Mouse (Mus musculus) hindbrain, embryonic 13.5 days (tissue): ENCODE data around the gene Hagh. TPM values are rescaled to one million over a fixed set of nuclear protein-coding genes. Genes with fewer than 3 reads are reported as not detected.

ENCODE experiments used
- ATAC-seq: fragments of 200-750 bp; cut with Nextera tagmentation; 2 replicates; pipeline ENCODE4 v1.8.0; 2017; ENCODE audit warnings: moderate TSS enrichment; ENCODE audit not compliant: low FRiP score
- H3K27ac ChIP-seq: fragments of 300-500 bp; sonication (generic); 2 replicates; pipeline ENCODE4 v1.5.1; 2015; ENCODE audit warnings: inconsistent platforms, mild to moderate bottlenecking, moderate library complexity
- H3K27me3 ChIP-seq: fragments of 300-500 bp; sonication (generic); 2 replicates; pipeline ENCODE4 v1.6.1; 2015; ENCODE audit warnings: mild to moderate bottlenecking, inconsistent platforms
- H3K36me3 ChIP-seq: fragments of 300-500 bp; sonication (generic); 2 replicates; pipeline ENCODE4 v1.6.1; 2015; ENCODE audit warnings: mild to moderate bottlenecking, inconsistent platforms
- H3K4me1 ChIP-seq: fragments of 300-500 bp; sonication (generic); replicated peaks from 2 replicates; pipeline ENCODE4 v1.6.1; 2015; ENCODE audit warnings: inconsistent platforms
- H3K4me2 ChIP-seq: fragments of 300-500 bp; sonication (generic); 2 replicates; pipeline ENCODE4 v1.6.1; 2015; ENCODE audit warnings: inconsistent platforms, mild to moderate bottlenecking, moderate library complexity
- H3K4me3 ChIP-seq: fragments of 300-500 bp; sonication (generic); 2 replicates; pipeline ENCODE4 v1.5.1; 2015; ENCODE audit warnings: mild to moderate bottlenecking, inconsistent platforms
- H3K9ac ChIP-seq: fragments of 300-500 bp; sonication (generic); 2 replicates; pipeline ENCODE4 v1.6.1; 2015; ENCODE audit warnings: mild to moderate bottlenecking, inconsistent platforms
- H3K9me3 ChIP-seq: fragments of 300-500 bp; sonication (generic); 2 replicates; pipeline ENCODE4 v1.6.1; 2016; ENCODE audit warnings: inconsistent platforms
- WGBS: fragments of 180-500 bp; shearing (Covaris S2); methylation state at CpG from one replicate; pipeline ENCODE4 v1.1.7; 2015; 5-methylcytosine and 5-hydroxymethylcytosine counted together
- polyA plus RNA-seq: library from polyadenylated mRNA; unstranded; fragments of >200 nt; fragmentation: Nextera tagmentation; extraction: Ambion mirVana; gene quantifications from 2 replicates; pipeline ENCODE4 v1.2.1, GENCODE M21; 2015

Gene Hagh
- polyA plus RNA-seq, 1 experiment from 2014 or later: 49.7 TPM

DNA sequence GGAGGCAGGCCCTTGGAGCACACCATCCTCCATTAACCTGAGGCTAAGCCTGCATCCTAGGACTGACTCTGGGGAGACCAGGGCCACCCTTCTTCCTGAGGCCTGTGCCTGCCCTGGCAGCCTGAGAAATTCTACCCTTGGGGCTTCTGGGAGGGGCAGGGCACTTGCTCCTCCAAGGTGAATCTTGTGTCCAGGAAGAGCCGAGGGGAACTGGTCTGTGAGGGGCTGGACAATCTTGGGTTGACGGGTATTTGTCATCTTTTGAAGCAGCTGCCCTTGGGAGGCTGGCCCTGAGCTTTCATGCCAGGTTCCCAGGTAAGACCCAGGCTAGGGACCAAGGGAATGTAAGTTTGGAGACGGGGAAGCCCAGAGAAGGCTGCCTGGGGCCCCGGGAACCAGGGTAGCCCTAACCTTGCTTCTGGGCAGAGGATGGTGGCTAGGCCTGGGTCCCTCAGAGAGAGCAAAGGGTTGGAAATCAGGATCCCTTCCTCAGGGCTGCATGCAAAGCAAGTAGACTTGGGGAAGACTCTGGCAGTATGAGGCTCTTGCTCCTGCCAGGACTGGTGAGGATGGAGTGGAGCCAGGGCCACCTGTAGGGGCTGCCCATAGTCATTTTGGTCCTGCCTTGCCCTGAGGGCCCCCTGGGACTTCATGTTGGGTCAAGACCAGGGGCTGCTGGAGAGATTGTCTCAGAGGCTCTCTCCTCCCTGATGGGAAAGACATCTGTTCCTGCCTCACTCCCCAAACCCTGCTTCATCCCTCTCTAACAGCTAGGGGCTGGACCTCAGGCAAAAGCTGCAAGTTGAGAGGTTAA, 58.3 kb downstream of the Hagh start:
- WGBS: 91% methylated on average over 4 of the region's 4 CpGs
- Histone ChIP-seq H3K27me3 (no peaks in the 10 kb centered on the region), H3K4me1 (peaks cover 44% of the 10 kb centered on the region), H3K4me2 (peak overlapping the region; percentile 100), H3K36me3 (peaks cover 68% of the 10 kb centered on the region), H3K9ac (peak overlapping the region; percentile 96), H3K27ac (no peak overlapping the region), H3K4me3 (peak overlapping the region; percentile 70; the same call in 1 of the 2 replicates), H3K9me3 (no peaks in the 10 kb centered on the region)
- no peak for ATAC-seq

DNA sequence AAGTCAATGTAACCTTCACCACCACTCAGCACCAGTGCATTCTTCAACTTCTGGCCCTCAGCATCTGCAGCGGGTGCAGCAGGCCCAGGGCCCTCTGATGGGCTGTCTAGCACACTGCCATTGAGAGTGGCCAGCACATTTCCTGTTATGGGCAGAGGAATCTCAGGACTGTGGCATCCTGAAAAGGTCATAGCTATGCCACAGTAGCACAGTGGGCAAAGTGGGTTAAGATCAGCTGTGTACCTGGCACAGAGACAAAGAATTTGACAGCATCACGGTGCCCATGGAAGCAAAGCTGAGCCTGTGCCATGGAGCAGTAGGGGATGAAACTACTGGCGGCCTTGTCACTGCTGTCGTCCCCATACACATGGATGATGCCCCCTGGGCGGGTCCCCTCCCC, 59.2 kb downstream of the Hagh start:
- H3K9ac ChIP-seq: no peak overlapping the region
- H3K27ac ChIP-seq: no peak overlapping the region
- no peak overlapping the region for H3K4me3 ChIP-seq
- no peaks in the 10 kb centered on the region for H3K27me3 ChIP-seq
- H3K4me1 ChIP-seq: peaks cover 35% of the 10 kb centered on the region
- ATAC-seq: no peak
- 86% methylated on average over 5 of the region's 5 CpGs for WGBS
- no peak overlapping the region for H3K4me2 ChIP-seq
- peaks cover 70% of the 10 kb centered on the region for H3K36me3 ChIP-seq
- no peaks in the 10 kb centered on the region for H3K9me3 ChIP-seq

DNA sequence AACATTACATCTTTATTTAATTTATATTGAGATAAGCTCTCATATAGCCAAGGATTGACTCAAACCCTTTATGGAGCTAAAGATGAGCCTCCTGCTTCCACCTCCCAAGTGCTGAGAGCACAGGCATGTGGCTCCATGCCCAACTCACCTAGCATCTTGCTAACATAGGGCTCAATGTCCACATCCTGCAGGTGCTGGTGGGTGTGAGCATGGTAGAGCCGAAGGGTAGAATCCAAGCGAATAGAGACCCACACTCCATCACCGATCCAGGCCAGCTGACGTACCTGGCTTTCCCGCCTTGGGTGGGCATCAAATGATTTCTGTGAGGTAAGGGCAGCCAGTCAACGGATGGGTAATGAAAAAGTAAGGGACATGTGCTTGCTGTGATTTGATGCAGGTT, 60.1 kb downstream of the Hagh start:
- H3K4me3 ChIP-seq: no peak overlapping the region
- no peaks in the 10 kb centered on the region for H3K9me3 ChIP-seq
- no peak for ATAC-seq
- no peak overlapping the region for H3K4me2 ChIP-seq
- WGBS: 96% methylated on average over 6 of the region's 6 CpGs
- no peak overlapping the region for H3K27ac ChIP-seq
- H3K9ac ChIP-seq: no peak overlapping the region
- peaks cover 32% of the 10 kb centered on the region for H3K4me1 ChIP-seq
- H3K36me3 ChIP-seq: peaks cover 79% of the 10 kb centered on the region
- no peaks in the 10 kb centered on the region for H3K27me3 ChIP-seq

DNA sequence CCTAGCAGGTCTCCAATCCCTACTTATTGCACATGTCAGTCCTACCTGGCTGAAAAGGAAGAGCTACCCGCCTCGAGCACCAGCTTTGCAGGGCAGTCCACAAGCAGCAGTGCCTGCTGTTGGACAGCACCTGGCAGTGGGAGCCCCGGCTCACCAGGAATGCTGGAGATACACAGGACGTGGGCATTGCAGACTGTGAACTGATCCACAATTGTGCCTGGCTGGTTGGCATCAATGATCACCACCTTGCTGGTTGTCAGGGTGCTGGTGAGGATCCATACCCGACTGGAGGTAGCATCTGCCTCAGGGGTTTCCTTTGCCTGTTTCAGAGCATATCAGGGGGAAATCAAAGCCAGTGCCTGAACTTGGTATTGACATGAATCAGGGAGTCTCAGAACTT, 62.2 kb downstream of the Hagh start:
- H3K4me2 ChIP-seq: no peak overlapping the region
- no peak overlapping the region for H3K4me3 ChIP-seq
- H3K27ac ChIP-seq: no peak overlapping the region
- WGBS: 95% methylated on average over 5 of the region's 5 CpGs
- H3K4me1 ChIP-seq: peaks cover 17% of the 10 kb centered on the region
- no peaks in the 10 kb centered on the region for H3K9me3 ChIP-seq
- H3K9ac ChIP-seq: no peak overlapping the region
- no peaks in the 10 kb centered on the region for H3K27me3 ChIP-seq
- ATAC-seq: no peak
- peaks cover 100% of the 10 kb centered on the region for H3K36me3 ChIP-seq

DNA sequence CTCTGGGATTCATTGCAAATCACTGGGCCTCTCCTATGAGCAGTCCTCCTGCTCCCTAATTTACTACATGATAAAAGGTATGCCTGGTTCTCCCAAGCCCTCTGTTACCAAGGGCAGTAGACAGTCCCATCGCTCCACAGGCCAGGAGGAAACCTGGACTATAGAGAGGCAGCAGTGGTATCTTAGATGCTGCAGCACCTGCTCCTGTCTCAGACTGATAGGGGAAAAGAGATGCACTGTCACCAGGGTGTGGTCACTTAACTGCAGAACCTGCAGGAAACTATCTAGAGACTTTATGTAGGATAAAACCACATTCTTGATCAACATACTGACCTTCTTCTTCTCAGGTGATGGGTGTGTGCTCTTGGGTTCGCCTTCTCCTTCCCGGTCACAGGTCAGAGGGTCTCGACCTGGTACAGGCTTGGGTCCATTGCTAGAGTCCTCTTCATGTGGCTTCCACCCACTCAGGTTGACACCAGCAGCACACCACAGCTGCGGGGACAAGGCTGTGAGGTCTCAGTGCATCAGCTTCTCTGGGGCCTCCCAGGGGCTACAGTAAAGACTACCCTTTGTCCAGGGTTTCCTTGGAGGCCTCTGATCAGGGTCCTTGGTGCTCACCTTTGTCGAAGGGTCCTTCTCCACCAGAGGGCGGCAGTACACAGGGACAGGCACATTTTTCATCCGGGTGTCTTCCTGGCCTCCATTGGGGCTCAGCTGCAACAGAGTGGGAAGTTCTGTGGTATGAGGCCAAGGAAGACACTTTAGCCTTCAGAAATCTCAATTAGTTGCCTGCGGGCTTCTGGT, 62.9 kb downstream of the Hagh start:
- Histone ChIP-seq H3K36me3 (peaks cover 100% of the 10 kb centered on the region), H3K9ac (no peak overlapping the region), H3K4me1 (peaks cover 9% of the 10 kb centered on the region), H3K27me3 (no peaks in the 10 kb centered on the region), H3K27ac (no peak overlapping the region), H3K4me2 (no peak overlapping the region), H3K4me3 (no peak overlapping the region), H3K9me3 (no peaks in the 10 kb centered on the region)
- ATAC-seq: no peak
- 68% methylated on average over 9 of the region's 9 CpGs for WGBS

DNA sequence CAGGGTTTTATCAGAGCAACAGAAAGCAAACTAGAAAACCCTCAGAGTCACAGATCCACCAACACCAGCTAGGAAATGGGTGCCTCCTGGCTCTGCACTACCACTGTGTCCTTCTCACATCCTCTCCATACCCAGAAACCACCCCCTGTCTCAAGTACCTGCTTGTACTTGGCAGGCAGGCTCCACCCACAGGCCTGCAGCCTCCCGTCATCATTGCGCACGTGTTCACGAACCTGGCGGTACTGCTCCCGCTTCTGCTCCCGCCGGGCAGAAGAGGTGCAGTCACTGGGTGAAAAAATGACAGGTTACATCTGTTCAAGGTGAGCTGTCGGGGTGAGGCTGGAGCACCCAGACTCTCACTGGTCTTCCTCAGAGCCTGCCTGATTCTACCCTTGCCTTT, 63.8 kb downstream of the Hagh start:
- Histone ChIP-seq H3K27me3 (no peaks in the 10 kb centered on the region), H3K36me3 (peaks cover 100% of the 10 kb centered on the region), H3K9ac (no peak overlapping the region), H3K4me1 (0 out of 2 replicates have a peak, but pooled peaks cover under 1% of the 10 kb centered on the region), H3K27ac (no peak overlapping the region), H3K4me3 (no peak overlapping the region), H3K9me3 (no peaks in the 10 kb centered on the region), H3K4me2 (no peak overlapping the region)
- WGBS: 93% methylated on average over 9 of the region's 9 CpGs
- ATAC-seq: no peak

DNA sequence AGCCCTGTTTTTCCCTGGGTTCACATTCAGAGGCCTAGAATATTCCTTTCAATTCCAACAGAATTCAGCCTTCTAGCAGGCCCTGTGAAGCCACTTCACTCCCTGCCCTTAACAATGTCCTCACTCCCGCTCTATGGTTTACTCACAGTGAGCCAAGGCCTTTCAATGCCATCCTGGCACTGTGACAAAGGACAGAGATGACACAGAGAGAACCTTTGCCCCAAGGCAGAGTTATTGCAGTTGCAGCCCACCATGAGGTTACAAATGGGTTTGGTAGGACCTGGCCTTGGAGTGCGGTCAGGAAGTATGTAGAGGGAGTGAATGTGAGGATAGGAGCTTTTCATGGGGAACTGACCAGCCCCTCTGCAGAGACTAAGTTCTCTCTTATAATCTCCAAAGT, 67.6 kb downstream of the Hagh start:
- Histone ChIP-seq H3K9me3 (no peaks in the 10 kb centered on the region), H3K4me3 (no peak overlapping the region), H3K27ac (no peak overlapping the region), H3K36me3 (peaks cover 100% of the 10 kb centered on the region), H3K9ac (no peak overlapping the region), H3K27me3 (no peaks in the 10 kb centered on the region), H3K4me1 (no peaks in the 10 kb centered on the region), H3K4me2 (no peak overlapping the region)
- ATAC-seq: no peak
- 96% methylated on average over 2 of the region's 2 CpGs for WGBS

DNA sequence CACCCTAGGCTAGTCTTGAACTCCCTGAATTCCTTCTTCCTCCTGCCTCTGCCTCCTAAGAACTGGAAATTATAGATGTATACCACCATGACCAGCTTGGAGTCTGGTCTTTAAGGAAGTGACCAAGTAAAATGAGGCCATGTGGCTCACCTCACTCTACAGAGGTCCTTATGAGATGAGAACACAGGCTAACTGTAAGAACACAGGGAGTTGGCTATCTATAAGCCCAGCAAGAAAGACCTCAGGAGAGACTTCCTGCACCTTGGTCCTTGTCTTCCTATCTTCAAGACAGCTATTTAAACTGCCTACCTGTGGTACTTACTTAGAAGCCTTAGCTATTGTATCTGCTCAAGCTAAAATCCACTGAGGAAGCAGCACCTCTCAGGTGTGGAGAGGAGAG, 74.0 kb downstream of the Hagh start:
- no peak overlapping the region for H3K27ac ChIP-seq
- no peak overlapping the region for H3K9ac ChIP-seq
- no peaks in the 10 kb centered on the region for H3K27me3 ChIP-seq
- no peak overlapping the region for H3K4me2 ChIP-seq
- H3K4me1 ChIP-seq: no peaks in the 10 kb centered on the region
- H3K9me3 ChIP-seq: no peaks in the 10 kb centered on the region
- H3K36me3 ChIP-seq: peaks cover 98% of the 10 kb centered on the region
- no peak overlapping the region for H3K4me3 ChIP-seq
- ATAC-seq: no peak

Other genes with a start within 250 kb of the Hagh start
- gene Tsc2, start 207.5 kb upstream of the Hagh start, polyA plus RNA-seq: 67.9 and 76.0 TPM in 2 replicates
- gene Nthl1, start 207.5 kb upstream of the Hagh start, polyA plus RNA-seq: 8.2 and 8.8 TPM in 2 replicates
- gene Slc9a3r2, start 189.8 kb upstream of the Hagh start, polyA plus RNA-seq: 32.7 and 34.3 TPM in 2 replicates
- gene Npw, start 181.7 kb upstream of the Hagh start, polyA plus RNA-seq: not detected in 2 replicates
- 17.7 and 17.8 TPM in 2 replicates for gene Zfp598, start 170.5 kb upstream of the Hagh start, polyA plus RNA-seq
- gene Syngr3, start 150.2 kb upstream of the Hagh start, polyA plus RNA-seq: 114 and 115 TPM in 2 replicates
- gene Gfer, start 144.0 kb upstream of the Hagh start, polyA plus RNA-seq: 38.7 and 38.9 TPM in 2 replicates
- gene Noxo1, start 143.9 kb upstream of the Hagh start, polyA plus RNA-seq: 2.9 and 3.4 TPM in 2 replicates
- 69.0 and 70.6 TPM in 2 replicates for gene Tbl3, start 132.5 kb upstream of the Hagh start, polyA plus RNA-seq
- 0.27 TPM in 1 of 2 replicates, not detected in the other for gene Rnf151, start 122.1 kb upstream of the Hagh start, polyA plus RNA-seq
- 782 and 783 TPM in 2 replicates for gene Rps2, start 122.0 kb upstream of the Hagh start, polyA plus RNA-seq
- gene Ndufb10, start 115.7 kb upstream of the Hagh start, polyA plus RNA-seq: 259 and 262 TPM in 2 replicates
- gene Rpl3l, start 112.3 kb upstream of the Hagh start, polyA plus RNA-seq: not detected in 2 replicates
- gene Msrb1, start 103.5 kb upstream of the Hagh start, polyA plus RNA-seq: 20.2 and 24.0 TPM in 2 replicates
- gene Hs3st6, start 87.2 kb upstream of the Hagh start, polyA plus RNA-seq: 0.28 and 0.45 TPM in 2 replicates
- not detected in 2 replicates for gene Meiob, start 35.9 kb upstream of the Hagh start, polyA plus RNA-seq
- gene Fahd1, start 10.2 kb downstream of the Hagh start, polyA plus RNA-seq: 18.6 and 20.1 TPM in 2 replicates
- gene Igfals, start 25.9 kb downstream of the Hagh start, polyA plus RNA-seq: 0.17 and 0.25 TPM in 2 replicates
- 71.3 and 74.4 TPM in 2 replicates for gene Nubp2, start 46.2 kb downstream of the Hagh start, polyA plus RNA-seq
- 72.8 and 80.0 TPM in 2 replicates for gene Spsb3, start 46.5 kb downstream of the Hagh start, polyA plus RNA-seq
- gene Eme2, start 54.9 kb downstream of the Hagh start, polyA plus RNA-seq: 31.4 and 31.8 TPM in 2 replicates
- 77.0 and 77.6 TPM in 2 replicates for gene Mrps34, start 55.0 kb downstream of the Hagh start, polyA plus RNA-seq
- 78.4 and 82.7 TPM in 2 replicates for gene Nme3, start 56.4 kb downstream of the Hagh start, polyA plus RNA-seq
- 79.1 and 85.0 TPM in 2 replicates for gene Mapk8ip3, start 96.8 kb downstream of the Hagh start, polyA plus RNA-seq
- gene Jpt2, start 120.5 kb downstream of the Hagh start, polyA plus RNA-seq: 104 and 116 TPM in 2 replicates
- gene Cramp1l, start 175.6 kb downstream of the Hagh start, polyA plus RNA-seq: 6.3 and 7.1 TPM in 2 replicates
- 18.3 and 18.8 TPM in 2 replicates for gene Ift140, start 175.9 kb downstream of the Hagh start, polyA plus RNA-seq
- 10.8 and 11.5 TPM in 2 replicates for gene Tmem204, start 243.4 kb downstream of the Hagh start, polyA plus RNA-seq